Mouse (Mus musculus) liver, postnatal 0 days (tissue): Measurements from ENCODE around the gene Pam. TPM values are rescaled to one million over a fixed set of nuclear protein-coding genes. Genes with fewer than 3 reads are reported as not detected.

ENCODE experiments used
- ATAC-seq: fragments of 200-750 bp; cut with Nextera tagmentation; 2 replicates; pipeline ENCODE4 v1.8.0; 2017; ENCODE audit warnings: mild to moderate bottlenecking, moderate library complexity
- DNase-seq: peaks from one replicate; pipeline ENCODE4 v3.0.0-alpha.2; 2016
- H3K27ac ChIP-seq: fragments of 300-500 bp; sonication (generic); 2 replicates; pipeline ENCODE4 v1.5.1; 2014; ENCODE audit warnings: antibody characterized with exemption, moderate library complexity, mild to moderate bottlenecking, low read depth
- H3K27me3 ChIP-seq: fragments of 300-500 bp; sonication (generic); 2 replicates; pipeline ENCODE4 v1.6.1; 2014; ENCODE audit warnings: low read length, control low read depth, mixed read lengths; ENCODE audit not compliant: insufficient read depth
- H3K36me3 ChIP-seq: fragments of 300-500 bp; sonication (generic); replicated peaks from 2 replicates; pipeline ENCODE4 v1.6.1; 2014; ENCODE audit warnings: mild to moderate bottlenecking, control low read depth, low read length, moderate library complexity, mixed read lengths; ENCODE audit not compliant: insufficient read depth
- H3K4me1 ChIP-seq: fragments of 300-500 bp; sonication (generic); 2 replicates; pipeline ENCODE4 v1.6.1; 2014; ENCODE audit warnings: antibody characterized with exemption, mild to moderate bottlenecking, control low read depth; ENCODE audit not compliant: insufficient read depth
- H3K4me2 ChIP-seq: fragments of 300-500 bp; sonication (generic); 2 replicates; pipeline ENCODE4 v1.6.1; 2014; ENCODE audit warnings: low read depth, mild to moderate bottlenecking, low read length, moderate library complexity, mixed read lengths
- H3K4me3 ChIP-seq: fragments of 300-500 bp; sonication (generic); 2 replicates; pipeline ENCODE4 v1.5.1; 2014; ENCODE audit warnings: low read depth, low read length
- H3K9ac ChIP-seq: fragments of 300-500 bp; sonication (generic); replicated peaks from 2 replicates; pipeline ENCODE4 v1.6.1; 2014; ENCODE audit warnings: mild to moderate bottlenecking, moderate library complexity
- H3K9me3 ChIP-seq: fragments of 300-500 bp; sonication (generic); 2 replicates; pipeline ENCODE4 v1.6.1; 2016; ENCODE audit warnings: mild to moderate bottlenecking, control low read depth, low read length, mixed read lengths
- CTCF ChIP-seq: sonication (generic); IDR thresholded peaks from 2 replicates; pipeline ENCODE4 v1.5.1; 2016; ENCODE audit warnings: antibody characterized with exemption, low read depth
- EP300 ChIP-seq: IDR thresholded peaks from 2 replicates; pipeline ENCODE4 v1.6.1; 2016; ENCODE audit warnings: antibody characterized with exemption, low read depth, mild to moderate bottlenecking
- WGBS: fragments of 180-500 bp; shearing (Covaris S2); extraction: QIAGEN DNeasy Blood & Tissue Kit; methylation state at CpG from one replicate; pipeline ENCODE4 v1.1.7; 2014; ENCODE audit not compliant: insufficient replicate concordance; 5-methylcytosine and 5-hydroxymethylcytosine counted together
- polyA plus RNA-seq: library from polyadenylated mRNA; unstranded; fragments of >200 nt; fragmentation: Nextera tagmentation; extraction: Ambion mirVana; gene quantifications from 2 replicates; pipeline ENCODE4 v1.2.1, GENCODE M21; 2015

Gene Pam
- polyA plus RNA-seq, 1 experiment from 2014 or later = 21.8 TPM

- no peak overlapping the region for H3K9ac ChIP-seq
- TF ChIP-seq CTCF (no peak), EP300 (no peak)
- no peak overlapping the region for H3K27ac ChIP-seq
- ATAC-seq (no peak), DNase-seq (no peak)
- WGBS = 54% methylated on average over 1 of the region's 1 CpGs
- no peaks in the 10 kb centered on the region for H3K9me3 ChIP-seq
- H3K4me2 ChIP-seq = no peak overlapping the region
- H3K4me3 ChIP-seq = no peak overlapping the region
- no peaks in the 10 kb centered on the region for H3K36me3 ChIP-seq
- H3K4me1 ChIP-seq = peaks cover 5% of the 10 kb centered on the region; the same call in 1 of the 2 replicates
- 0 out of 2 replicates have a peak, but pooled peaks cover 3% of the 10 kb centered on the region for H3K27me3 ChIP-seq
These were observed 1.0 kb upstream of the Pam start for GRCm38 (mm10) chr1:98096396-98096935.

GRCm38 (mm10) chr1:98095991-98096330 is 515 bp upstream of the Pam start:
- Histone ChIP-seq H3K4me2 (peak overlapping the region; percentile 87), H3K27me3 (0 out of 2 replicates have a peak, but pooled peaks cover 3% of the 10 kb centered on the region), H3K36me3 (no peaks in the 10 kb centered on the region), H3K9me3 (no peaks in the 10 kb centered on the region), H3K4me1 (peaks cover 5% of the 10 kb centered on the region; the same call in 1 of the 2 replicates), H3K27ac (peak overlapping the region; percentile 44; the same call in 1 of the 2 replicates), H3K4me3 (peak overlapping the region; percentile 75), H3K9ac (peak overlapping the region; percentile 69)
- ATAC-seq = no peak
- DNase-seq = no peak
- TF ChIP-seq CTCF (no peak), EP300 (no peak)
- 35% methylated on average over 9 of the region's 9 CpGs for WGBS

DNA sequence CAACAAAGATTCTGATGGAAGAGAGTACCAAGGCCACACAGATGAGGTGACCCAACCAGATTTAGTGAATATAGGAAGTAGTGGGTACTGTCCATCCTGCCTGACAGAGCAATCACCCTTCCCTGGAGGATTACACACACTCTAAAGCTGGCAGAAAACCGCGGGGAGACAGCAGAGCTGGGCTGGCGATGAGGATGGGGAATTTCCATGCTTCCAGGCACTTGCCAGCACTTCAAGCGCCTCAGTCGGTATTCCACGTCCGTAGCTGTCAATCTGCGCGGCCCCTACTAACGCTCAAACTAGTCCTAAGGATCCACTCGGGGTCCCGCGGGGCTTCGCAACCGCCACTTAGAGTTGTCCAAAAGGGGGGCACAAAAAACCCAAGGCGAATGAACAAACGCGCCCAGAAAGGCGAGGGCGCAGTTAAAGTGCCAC is 618 bp downstream of the Pam start:
- peak overlapping the region; percentile 44; the same call in 1 of the 2 replicates for H3K27ac ChIP-seq
- WGBS = under 1% methylated on average over 20 of the region's 20 CpGs
- ATAC-seq = peak; percentile 31
- 0 out of 2 replicates have a peak, but pooled peaks cover 3% of the 10 kb centered on the region for H3K27me3 ChIP-seq
- no peaks in the 10 kb centered on the region for H3K36me3 ChIP-seq
- H3K4me3 ChIP-seq = peak overlapping the region; percentile 75
- peak overlapping the region; percentile 69 for H3K9ac ChIP-seq
- peaks cover 5% of the 10 kb centered on the region; the same call in 1 of the 2 replicates for H3K4me1 ChIP-seq
- no peaks in the 10 kb centered on the region for H3K9me3 ChIP-seq
- peak overlapping the region; percentile 87 for H3K4me2 ChIP-seq
- peak; percentile 18 for DNase-seq
- TF ChIP-seq CTCF = no peak
- no peak for TF ChIP-seq EP300

GRCm38 (mm10) chr1:98089336-98089975 is 6.0 kb downstream of the Pam start:
- TF ChIP-seq EP300 (no peak), CTCF (no peak)
- Histone ChIP-seq H3K4me3 (no peak overlapping the region), H3K36me3 (no peaks in the 10 kb centered on the region), H3K27me3 (no peaks in the 10 kb centered on the region), H3K27ac (no peak overlapping the region), H3K4me2 (no peak overlapping the region), H3K9ac (no peak overlapping the region), H3K9me3 (no peaks in the 10 kb centered on the region), H3K4me1 (no peaks in the 10 kb centered on the region)
- ATAC-seq = no peak
- no peak for DNase-seq
- 65% methylated on average over 5 of the region's 5 CpGs for WGBS

DNA sequence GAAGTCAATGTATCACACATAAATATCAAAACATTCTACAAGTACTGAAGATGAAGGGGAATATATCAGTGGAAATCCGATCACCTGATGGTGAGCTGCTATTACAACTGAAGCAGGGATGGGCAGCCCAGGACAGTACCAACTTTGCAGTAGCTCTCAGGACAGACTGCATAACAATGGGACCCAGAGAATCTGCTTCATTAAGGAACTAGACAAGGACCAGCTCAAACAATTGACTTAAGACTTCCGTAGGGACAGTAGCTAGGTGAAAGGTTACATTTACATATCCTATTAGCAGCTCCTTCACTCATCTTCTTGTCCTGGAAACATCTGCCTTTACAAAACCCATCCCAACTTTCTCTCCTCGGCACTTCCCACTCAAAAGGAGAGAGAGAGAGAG is 9.0 kb downstream of the Pam start:
- Histone ChIP-seq H3K9me3 (no peaks in the 10 kb centered on the region), H3K4me2 (no peak overlapping the region), H3K4me3 (no peak overlapping the region), H3K36me3 (no peaks in the 10 kb centered on the region), H3K9ac (no peak overlapping the region), H3K4me1 (no peaks in the 10 kb centered on the region), H3K27ac (no peak overlapping the region), H3K27me3 (no peaks in the 10 kb centered on the region)
- 67% methylated on average over 3 of the region's 3 CpGs for WGBS
- no peak for ATAC-seq
- no peak for TF ChIP-seq CTCF
- no peak for TF ChIP-seq EP300
- no peak for DNase-seq

DNA sequence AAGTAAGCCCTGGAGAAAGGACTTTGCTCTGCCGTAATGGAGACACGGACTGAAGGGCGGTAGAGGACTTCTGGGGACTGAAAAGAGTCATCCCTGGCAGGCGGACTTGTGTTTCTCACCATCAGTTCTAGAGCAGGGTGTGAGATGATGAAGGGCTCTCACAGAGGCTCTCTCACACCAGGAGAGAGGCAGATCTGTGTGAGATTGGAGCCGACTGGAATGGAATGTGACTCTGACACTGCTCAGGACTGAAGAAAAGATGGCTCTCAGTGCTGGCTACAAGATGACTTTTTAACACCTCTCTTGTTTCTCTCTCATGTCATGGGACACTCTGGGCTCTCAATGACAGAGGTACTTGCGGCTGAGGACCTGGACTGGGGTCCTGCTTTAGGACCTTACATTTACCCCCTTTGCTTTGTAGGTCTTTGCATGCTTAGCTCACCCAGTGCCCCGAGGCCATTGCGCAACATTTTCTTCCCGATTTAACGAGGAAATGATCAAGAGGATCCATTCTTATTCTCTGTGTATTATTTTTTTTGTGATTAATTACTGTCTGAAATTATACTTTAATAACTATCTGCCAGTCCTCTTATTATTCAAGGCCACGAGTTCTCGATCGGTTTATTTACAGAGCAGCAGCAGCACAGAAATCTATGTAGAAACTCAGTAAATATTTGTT is 10.7 kb downstream of the Pam start:
- no peaks in the 10 kb centered on the region for H3K36me3 ChIP-seq
- no peak overlapping the region for H3K27ac ChIP-seq
- no peaks in the 10 kb centered on the region for H3K4me1 ChIP-seq
- 67% methylated on average over 13 of the region's 13 CpGs for WGBS
- no peak for TF ChIP-seq EP300
- TF ChIP-seq CTCF = no peak
- H3K9me3 ChIP-seq = no peaks in the 10 kb centered on the region
- H3K4me2 ChIP-seq = no peak overlapping the region
- no peak for ATAC-seq
- H3K9ac ChIP-seq = no peak overlapping the region
- H3K4me3 ChIP-seq = no peak overlapping the region
- H3K27me3 ChIP-seq = no peaks in the 10 kb centered on the region
- no peak for DNase-seq
